Mouse (Mus musculus): ENCODE results near the gene 2410004B18Rik.

DNA sequence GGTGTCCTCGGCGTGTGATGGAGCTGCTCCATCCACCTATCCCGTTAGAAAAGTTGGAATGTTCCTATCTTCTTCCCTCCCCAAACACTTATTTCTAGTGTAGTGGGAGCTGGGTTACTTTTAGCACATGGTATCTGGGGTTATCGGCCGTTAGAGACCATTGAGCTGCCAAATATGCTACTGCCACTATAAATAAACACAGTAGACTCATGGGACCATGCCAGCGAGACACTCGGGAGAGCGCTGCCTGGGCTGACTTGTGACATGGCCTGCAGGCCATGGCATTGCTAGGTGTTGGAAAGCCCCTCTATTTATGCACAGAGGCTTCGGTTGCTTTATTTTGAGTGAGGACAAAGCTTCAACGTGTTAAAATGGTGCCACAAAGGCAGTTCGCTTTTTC lies 40.1 kb upstream of the 2410004B18Rik start:
- TF ChIP-seq CTCF (IDR thresholded peaks at IDR 0.05; ENCODE audit: insufficient read depth, low read depth, low read length), result no peak
- no peak for TF ChIP-seq POLR2A (IDR thresholded peaks at IDR 0.05; ENCODE audit: insufficient read depth, low read depth, low read length)
